Mouse (Mus musculus) erythroblast, embryonic 14.5 days (primary cell): ENCODE data around the gene Slc16a10.

Source experiments
- GATA1 ChIP-seq: IDR thresholded peaks from 2 replicates; pipeline ENCODE4 v1.6.1; 2012; ENCODE audit warnings: low read length, inconsistent platforms, mixed read lengths
- TAL1 ChIP-seq: IDR thresholded peaks from 3 replicates; pipeline ENCODE4 v1.6.1; 2012; ENCODE audit warnings: low read length, inconsistent platforms, mixed read lengths

DNA sequence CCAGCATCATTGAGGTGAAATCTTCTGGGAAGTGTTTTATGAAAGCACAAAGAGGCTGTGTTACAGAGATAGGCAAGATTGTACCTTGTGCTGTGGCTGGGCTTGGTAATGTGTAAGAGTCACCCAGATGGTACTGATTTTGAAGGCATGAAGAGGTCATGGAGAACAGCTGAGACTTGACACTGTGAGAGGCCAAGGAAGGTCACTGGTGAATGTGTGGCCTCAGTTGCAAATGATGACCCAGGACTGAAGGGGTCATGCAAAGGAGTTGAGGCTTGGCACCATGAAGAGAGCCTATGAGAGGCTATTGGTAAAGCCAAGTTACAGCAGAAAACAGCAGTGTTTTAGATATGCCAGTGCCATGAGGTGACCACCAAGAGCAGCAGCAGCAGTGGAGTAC lies 43.9 kb upstream of the Slc16a10 start:
- TF ChIP-seq GATA1 (no peak), TAL1 (no peak)
